Mouse (Mus musculus): ENCODE data around the gene Setdb1. TPM values are rescaled to one million over a fixed set of nuclear protein-coding genes. Genes with fewer than 3 reads are reported as not detected.

The Setdb1 gene
- total and polyA plus RNA-seq, 3 experiments: 33.7 to 49.5 (median 43.2) TPM

DNA sequence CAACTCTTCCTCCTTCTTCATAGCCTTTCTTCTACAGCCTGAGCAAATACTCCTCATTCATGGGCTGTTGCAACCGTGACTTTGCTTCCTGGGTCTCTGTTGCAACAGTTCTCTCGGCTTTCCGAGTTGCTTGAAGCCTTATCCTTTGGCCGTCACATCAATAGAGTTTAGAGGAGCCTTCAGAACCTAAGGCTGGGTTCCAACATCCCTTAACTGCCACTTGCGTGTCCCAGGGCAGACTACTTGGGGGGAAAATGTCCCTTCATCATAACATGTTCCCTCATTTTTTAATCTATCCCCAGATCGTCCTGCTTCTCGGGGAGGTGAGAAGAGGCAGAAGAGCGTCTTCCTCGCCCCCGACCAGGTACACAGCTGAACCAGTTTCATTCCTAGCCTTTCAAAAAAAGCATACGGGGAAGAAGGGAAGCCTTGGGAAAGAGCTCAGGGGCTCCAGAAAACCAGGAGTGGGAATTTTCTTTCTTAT, 74.6 kb downstream of the Setdb1 start:
- dilution Hi-C loops (cut with MboI; ENCODE audit: extremely low pct_ligation_motif_present, extremely low pct_unique_long_range_greater_than_20kb, low sequenced_read_pairs): no loop called here
- 0 out of 2 replicates have a peak, but pooled peaks cover 2% of the 10 kb centered on the region for H3K79me2 ChIP-seq (replicated peaks; ENCODE audit: control insufficient read depth, extremely low read depth, insufficient read depth, poor library complexity, severe bottlenecking)
- TF ChIP-seq TCF12 (IDR thresholded peaks at IDR 0.05; ENCODE audit: low read depth, low read length): no peak
- peak; percentile 40; the same call in 1 of the 2 replicates for TF ChIP-seq TBP (conservative IDR thresholded peaks at IDR 0.05; ENCODE audit: low read depth, low read length)
- peaks cover 0 to 2% of the 10 kb centered on the region in 2 experiments for H3K36me3 ChIP-seq (replicated peaks in 1 of 2; ENCODE audit: control insufficient read depth in 1 of 2, insufficient read depth in 1 of 2, low read length in 1 of 2)
- DNase-seq (ENCODE audit: extremely low read depth): peak; percentile 37
- H3K27me3 ChIP-seq (replicated peaks): no peaks in the 10 kb centered on the region
- in situ Hi-C loops (cut with MboI; ENCODE audit: low pct_ligation_motif_present, low pct_unique_long_range_greater_than_20kb, low sequenced_read_pairs): no loop called here
- H3K9ac ChIP-seq (ENCODE audit: insufficient read depth, low read depth): peak overlapping the region; percentile 96
- no peaks in the 10 kb centered on the region for H3K9me3 ChIP-seq (replicated peaks; ENCODE audit: low read length)
- H3K4me2 ChIP-seq (ENCODE audit: insufficient read depth, low read depth, poor library complexity, severe bottlenecking): peak overlapping the region; percentile 80
- H3K27ac ChIP-seq (ENCODE audit: insufficient read depth, low read depth): peak overlapping the region; percentile 41; the same call in 1 of the 2 replicates
- peaks cover 0 to 23% of the 10 kb centered on the region in 2 experiments; a peak in 2 of 4 replicates for H3K4me1 ChIP-seq (ENCODE audit: control insufficient read depth in 1 of 2, insufficient read depth in 2 of 2)
- peak overlapping the region; percentile 68 to 86 (median 75) for H3K4me3 ChIP-seq (replicated peaks in 1 of 3; ENCODE audit: low read depth in 2 of 3, low read length in 2 of 3, poor library complexity in 1 of 3)

- Histone ChIP-seq H3K4me1 (ENCODE audit: control insufficient read depth in 1 of 2, insufficient read depth in 2 of 2) (peaks cover 0 to 31% of the 10 kb centered on the region in 2 experiments; a peak in 2 of 4 replicates), H3K9ac (ENCODE audit: insufficient read depth, low read depth) (peak within 1 kb of the TSS; percentile 96), H3K27me3 (replicated peaks) (no peaks in the 10 kb centered on the region), H3K79me2 (replicated peaks; ENCODE audit: control insufficient read depth, extremely low read depth, insufficient read depth, poor library complexity, severe bottlenecking) (0 out of 2 replicates have a peak, but pooled peaks cover 2% of the 10 kb centered on the region), H3K27ac (ENCODE audit: insufficient read depth, low read depth) (peak within 1 kb of the TSS; percentile 41), H3K36me3 (replicated peaks in 1 of 2; ENCODE audit: control insufficient read depth in 1 of 2, insufficient read depth in 1 of 2, low read length in 1 of 2) (peaks cover 0 to 2% of the 10 kb centered on the region in 2 experiments), H3K4me2 (ENCODE audit: insufficient read depth, low read depth, poor library complexity, severe bottlenecking) (peak within 1 kb of the TSS; percentile 80), H3K9me3 (replicated peaks; ENCODE audit: low read length) (no peaks in the 10 kb centered on the region), H3K4me3 (replicated peaks in 1 of 3; ENCODE audit: low read depth in 2 of 3, low read length in 2 of 3, poor library complexity in 1 of 3) (peak within 1 kb of the TSS; percentile 81 to 93 (median 86))
- DNase-seq (ENCODE audit: extremely low read depth): peak; percentile 99
- dilution Hi-C loops (cut with MboI; ENCODE audit: extremely low pct_ligation_motif_present, extremely low pct_unique_long_range_greater_than_20kb, low sequenced_read_pairs) (no loop called here), in situ Hi-C loops (cut with MboI; ENCODE audit: low pct_ligation_motif_present, low pct_unique_long_range_greater_than_20kb, low sequenced_read_pairs) (no loop called here)
- TF ChIP-seq CTCF (conservative IDR thresholded peaks at IDR 0.05 in 1 of 2, IDR thresholded peaks at IDR 0.05 in 1 of 2; ENCODE audit: low read depth in 2 of 2, low read length in 2 of 2): no peak
- TF ChIP-seq POLR2A (IDR thresholded peaks at IDR 0.05; ENCODE audit: low read depth, low read length): peak; percentile 48; the same call in 1 of the 2 replicates
- peak; percentile 50; the same call in 1 of the 2 replicates for TF ChIP-seq GABPA (IDR thresholded peaks at IDR 0.05; ENCODE audit: insufficient replicate concordance, low read depth, low read length)
- TF ChIP-seq ZKSCAN1 (IDR thresholded peaks at IDR 0.05; ENCODE audit: borderline replicate concordance, low read depth, low read length): no peak
- TF ChIP-seq SIN3A (IDR thresholded peaks at IDR 0.05; ENCODE audit: low read length): peak; percentile 86
- TF ChIP-seq IRF4 (IDR thresholded peaks at IDR 0.05; ENCODE audit: low read depth, low read length): peak; percentile 65
- peak; percentile 68; the same call in 1 of the 2 replicates for TF ChIP-seq TBP (conservative IDR thresholded peaks at IDR 0.05; ENCODE audit: low read depth, low read length)
- TF ChIP-seq RCOR1 (conservative IDR thresholded peaks at IDR 0.05; ENCODE audit: low read depth, low read length): no peak
- peak; percentile 99 for TF ChIP-seq HCFC1 (IDR thresholded peaks at IDR 0.05; ENCODE audit: low read depth, low read length)
- TF ChIP-seq ELF1 (IDR thresholded peaks at IDR 0.05; ENCODE audit: low read depth, low read length): peak; percentile 85
- TF ChIP-seq MXI1 (IDR thresholded peaks at IDR 0.05; ENCODE audit: low read depth, low read length): peak; percentile 64; the same call in 1 of the 2 replicates
- TF ChIP-seq PAX5 (IDR thresholded peaks at IDR 0.05; ENCODE audit: low read length): no peak
- TF ChIP-seq USF2 (conservative IDR thresholded peaks at IDR 0.05; ENCODE audit: low read depth, low read length): 0 out of 2 replicates have a peak, but pooled peaks have one; percentile 12
- no peak; the same call in none of the 2 replicates for TF ChIP-seq CHD1 (IDR thresholded peaks at IDR 0.05; ENCODE audit: low read depth, low read length)
- TF ChIP-seq ZNF384 (IDR thresholded peaks at IDR 0.05; ENCODE audit: low read depth, low read length): peak; percentile 38; the same call in 1 of the 2 replicates
- TF ChIP-seq EP300 (IDR thresholded peaks at IDR 0.05; ENCODE audit: low read length): no peak
- no peak for TF ChIP-seq MAZ (IDR thresholded peaks at IDR 0.05; ENCODE audit: low read depth, low read length)
- TF ChIP-seq CHD2 (IDR thresholded peaks at IDR 0.05; ENCODE audit: low read length): no peak; the same call in 1 of the 2 replicates
- TF ChIP-seq SMC3 (IDR thresholded peaks at IDR 0.05; ENCODE audit: low read depth, low read length): no peak
- peak; percentile 46; the same call in 1 of the 2 replicates for TF ChIP-seq NRF1 (IDR thresholded peaks at IDR 0.05; ENCODE audit: low read depth, low read length)
- no peak for TF ChIP-seq ZC3H11A (IDR thresholded peaks at IDR 0.05; ENCODE audit: low read depth, low read length)
- TF ChIP-seq POLR2AphosphoS2 (IDR thresholded peaks at IDR 0.05; ENCODE audit: low read depth, low read length): no peak
- 0 out of 2 replicates have a peak, but pooled peaks have one; percentile 31 for TF ChIP-seq ETS1 (conservative IDR thresholded peaks at IDR 0.05; ENCODE audit: low read depth, low read length)
- no peak for TF ChIP-seq JUN (IDR thresholded peaks at IDR 0.05; ENCODE audit: insufficient read depth, low read depth, low read length)
- peak; percentile 33; the same call in 1 of the 2 replicates for TF ChIP-seq MAX (IDR thresholded peaks at IDR 0.05; ENCODE audit: low read length)
- TF ChIP-seq NELFE (IDR thresholded peaks at IDR 0.05; ENCODE audit: low read depth, low read length): 0 out of 2 replicates have a peak, but pooled peaks have one; percentile 10
- no peak for TF ChIP-seq RAD21 (IDR thresholded peaks at IDR 0.05; ENCODE audit: low read depth, low read length)
- TF ChIP-seq MAFK (IDR thresholded peaks at IDR 0.05; ENCODE audit: insufficient replicate concordance, low read length): no peak
Measured at GRCm38 (mm10) chr3:95281216-95282126, 75.5 kb downstream of the Setdb1 start, which contains the start of the genes Mindy1 and Prune1. Mindy1 (plus strand) TSS chr3:95281345. Prune1 (minus strand) TSS chr3:95282076.
